Comparison of ENCODE assay signal across 13 mouse cellular contexts in genomic region chr15:101294028-101294894, GRCm38 (mm10). TPM values are rescaled to one million over a fixed set of nuclear protein-coding genes. Genes with fewer than 3 reads are reported as not detected.
DNase-seq lines count a peak whose midpoint lies in the region; ATAC-seq and TF ChIP-seq lines count a peak whose summit lies in the region.
"Had no signal": no experiment of that assay in that cellular context is flagged by ENCODE, and none has a peak within 500 bp of the region (broad histone marks: within the 10 kb centered on the region; RNA-seq: fewer than 3 reads in every experiment).

No protein-coding gene starts in this region.

- no peaks in the 10 kb centered on the region for H3K36me3 ChIP-seq in kidney, adult 2 months (ENCODE audit: control insufficient read depth, insufficient read depth, low read length)
- H3K36me3 ChIP-seq in limb, embryonic 10.5 days, result peaks cover 37% of the 10 kb centered on the region
- peaks cover 10% of the 10 kb centered on the region for H3K36me3 ChIP-seq in stomach, postnatal 0 days (ENCODE audit: control insufficient read depth, insufficient read depth, low read length)

- no peaks in the 10 kb centered on the region for H3K4me1 ChIP-seq in kidney, adult 2 months (ENCODE audit: control insufficient read depth, insufficient read depth, low read length)
- H3K4me1 ChIP-seq in limb, embryonic 10.5 days, result peaks cover 41% of the 10 kb centered on the region
- H3K4me1 ChIP-seq in stomach, postnatal 0 days (replicated peaks; ENCODE audit: control insufficient read depth, insufficient read depth), result no peaks in the 10 kb centered on the region
- no peaks in the 10 kb centered on the region for H3K4me1 ChIP-seq in cerebellum, adult 2 months (ENCODE audit: control insufficient read depth, insufficient read depth, low read length)

- H3K4me3 ChIP-seq in kidney, adult 2 months (ENCODE audit: insufficient read depth, low read depth, low read length), result no peak overlapping the region
- peak overlapping the region; percentile 18; the same call in 1 of the 2 replicates for H3K4me3 ChIP-seq in limb, embryonic 10.5 days
- H3K4me3 ChIP-seq in stomach, postnatal 0 days (ENCODE audit: low read depth, low read length), result no peak overlapping the region
- no peak overlapping the region for H3K4me3 ChIP-seq in cerebellum, adult 2 months (replicated peaks; ENCODE audit: insufficient read depth, low read depth, low read length)
- H3K4me3 ChIP-seq: liver, embryonic 12.5 days had no signal

- no peak for DNase-seq in frontal cortex, postnatal 25 days (ENCODE audit: low spot score in 2 of 2)
- DNase-seq in kidney, postnatal 4 days, result peak; percentile 85 to 89
- no peak for DNase-seq in kidney, adult 2 months
- DNase-seq in limb, embryonic 10.5 days (ENCODE audit: low spot score), result peak; percentile 53
- DNase-seq in stomach, postnatal 0 days (ENCODE audit: low spot score), result no peak
- DNase-seq in embryo, embryonic 11 days, result no peak
- DNase-seq in cerebellum, adult 2 months, result no peak
- DNase-seq: adrenal gland, postnatal 10 days; cerebellum, postnatal 14 days had no signal

- H3K27ac ChIP-seq in kidney, adult 2 months (ENCODE audit: insufficient read depth, low read depth, low read length), result no peak overlapping the region
- peak overlapping the region; percentile 79 for H3K27ac ChIP-seq in limb, embryonic 10.5 days
- peak overlapping the region; percentile 45; the same call in 1 of the 2 replicates for H3K27ac ChIP-seq in stomach, postnatal 0 days (replicated peaks)
- H3K27ac ChIP-seq in cerebellum, adult 2 months (ENCODE audit: insufficient read depth, low read length), result no peak overlapping the region
- H3K27ac ChIP-seq: liver, embryonic 12.5 days had no signal

- 0 out of 2 replicates have a peak, but pooled peaks have one; percentile 39 for ATAC-seq in frontal cortex, adult (ENCODE audit: low TSS enrichment)
- ATAC-seq in stomach, postnatal 0 days (ENCODE audit: low FRiP score, low TSS enrichment), result peak; percentile 41; the same call in 1 of the 2 replicates
- ATAC-seq: forebrain, embryonic 14.5 days; liver, embryonic 12.5 days; midbrain, embryonic 16.5 days had no signal

- no peak for TF ChIP-seq POLR2A in kidney, adult 2 months (IDR thresholded peaks at IDR 0.05; ENCODE audit: low read depth, low read length)
- TF ChIP-seq POLR2A in cerebellum, adult 2 months (IDR thresholded peaks at IDR 0.05; ENCODE audit: borderline replicate concordance, insufficient read depth, low read length), result no peak

- WGBS in kidney, adult 2 months, result 42% methylated on average over 16 of the region's 16 CpGs
- WGBS in limb, embryonic 10.5 days, result 59% methylated on average over 16 of the region's 16 CpGs
- 44% methylated on average over 16 of the region's 16 CpGs for WGBS in stomach, postnatal 0 days
- WGBS in cerebellum, adult 2 months, result 55% methylated on average over 16 of the region's 16 CpGs

- no peak for TF ChIP-seq CTCF in kidney, adult 2 months (conservative IDR thresholded peaks at IDR 0.05; ENCODE audit: insufficient read depth, insufficient read length, low read depth, low read length)
- no peak for TF ChIP-seq CTCF in stomach, postnatal 0 days (IDR thresholded peaks at IDR 0.05; ENCODE audit: low read depth)
- TF ChIP-seq CTCF in cerebellum, adult 2 months (IDR thresholded peaks at IDR 0.05; ENCODE audit: borderline replicate concordance, insufficient read depth, low read depth, low read length), result no peak

- no peaks in the 10 kb centered on the region for H3K9me3 ChIP-seq in limb, embryonic 10.5 days (replicated peaks)
- no peaks in the 10 kb centered on the region for H3K9me3 ChIP-seq in stomach, postnatal 0 days (ENCODE audit: control insufficient read depth, low read length)
- H3K9me3 ChIP-seq: liver, embryonic 12.5 days had no signal

- H3K4me2 ChIP-seq in stomach, postnatal 0 days (replicated peaks; ENCODE audit: low read depth), result peak overlapping the region; percentile 17; the same call in 1 of the 2 replicates
- H3K4me2 ChIP-seq: liver, embryonic 12.5 days had no signal

- no peak overlapping the region; the same call in none of the 2 replicates for H3K9ac ChIP-seq in stomach, postnatal 0 days (ENCODE audit: low read length)
- H3K9ac ChIP-seq: liver, embryonic 12.5 days had no signal

- TF ChIP-seq EP300 in stomach, postnatal 0 days (optimal IDR thresholded peaks at IDR 0.05), result no peak

- H3K27me3 ChIP-seq in kidney, adult 2 months (replicated peaks; ENCODE audit: control insufficient read depth, insufficient read depth, low read length), result no peaks in the 10 kb centered on the region
- H3K27me3 ChIP-seq in limb, embryonic 10.5 days (ENCODE audit: low read depth, poor library complexity, severe bottlenecking), result no peaks in the 10 kb centered on the region
- no peaks in the 10 kb centered on the region for H3K27me3 ChIP-seq in stomach, postnatal 0 days (ENCODE audit: control insufficient read depth, insufficient read depth, low read length)
- H3K27me3 ChIP-seq in cerebellum, adult 2 months (ENCODE audit: control insufficient read depth, insufficient read depth, low read length), result no peaks in the 10 kb centered on the region
- H3K27me3 ChIP-seq: liver, embryonic 12.5 days had no signal

RNA-seq across cellular contexts. Expression of gene 6030408B16Rik, which starts 1.2 kb away (rescaled TPM):
- polyA plus RNA-seq in kidney, adult 2 months (2012; rRNA removed), result 0.13 and 0.37 TPM in 2 replicates
- polyA plus RNA-seq in limb, embryonic 10.5 days (2016; fragmentation: Nextera tagmentation; extraction: Ambion mirVana), result 1.8 and 4.1 TPM in 2 replicates
- 2.4 TPM in 2 replicates for polyA plus RNA-seq in stomach, postnatal 0 days (2015; fragmentation: Nextera tagmentation; extraction: Ambion mirVana)
- polyA plus RNA-seq in cerebellum, adult 2 months (2012; rRNA removed), result 0.15 and 0.27 TPM in 2 replicates

RNA-seq across cellular contexts. Expression of gene Atg101, which starts 10.2 kb away (rescaled TPM):
- 46.1 and 48.7 TPM in 2 replicates for polyA plus RNA-seq in kidney, adult 2 months (2012; rRNA removed)
- polyA plus RNA-seq in limb, embryonic 10.5 days (2016; fragmentation: Nextera tagmentation; extraction: Ambion mirVana), result 92.3 and 97.5 TPM in 2 replicates
- 49.3 and 50.4 TPM in 2 replicates for polyA plus RNA-seq in stomach, postnatal 0 days (2015; fragmentation: Nextera tagmentation; extraction: Ambion mirVana)
- 46.8 and 49.6 TPM in 2 replicates for polyA plus RNA-seq in cerebellum, adult 2 months (2012; rRNA removed)

RNA-seq across cellular contexts. Expression of gene Nr4a1, which starts 40.2 kb away (rescaled TPM):
- polyA plus RNA-seq in kidney, adult 2 months (2012; rRNA removed), result 4.9 and 5.7 TPM in 2 replicates
- 4.1 and 7.1 TPM in 2 replicates for polyA plus RNA-seq in limb, embryonic 10.5 days (2016; fragmentation: Nextera tagmentation; extraction: Ambion mirVana)
- 9.4 and 17.1 TPM in 2 replicates for polyA plus RNA-seq in stomach, postnatal 0 days (2015; fragmentation: Nextera tagmentation; extraction: Ambion mirVana)
- 13.1 and 16.4 TPM in 2 replicates for polyA plus RNA-seq in cerebellum, adult 2 months (2012; rRNA removed)

Comparison
In these comparisons a context has a peak if more than half of its experiments do, and no peak if none do; other contexts are left out.
1. DNase-seq: peak in kidney, postnatal 4 days (2 of 2) and limb, embryonic 10.5 days (single experiment); none in frontal cortex, postnatal 25 days (0 of 2), kidney, adult 2 months (single experiment), stomach, postnatal 0 days (single experiment), embryo, embryonic 11 days (single experiment) and cerebellum, adult 2 months (0 of 2).
2. H3K27ac ChIP-seq: peak in limb, embryonic 10.5 days (single experiment) and stomach, postnatal 0 days (single experiment); none in kidney, adult 2 months (single experiment) and cerebellum, adult 2 months (single experiment).